Mouse (Mus musculus) lung, adult 2 months (tissue): ENCODE measurements at regions not wholly inside any gene's neighbourhood (a gene's known extent, or its start where the extent isn't known, plus 50 kb on each side); places are given as distances from the start of the nearest gene placed in this dataset.

ENCODE experiments used
- CTCF ChIP-seq: fragments of 200-500 bp; IDR thresholded peaks from 2 replicates; pipeline ENCODE4 v1.5.1; 2011; ENCODE audit warnings: mild to moderate bottlenecking, low read length, control low read depth; ENCODE audit not compliant: insufficient read depth
- POLR2A ChIP-seq: fragments of 200-500 bp; IDR thresholded peaks from 2 replicates; pipeline ENCODE4 v1.6.1; 2011; ENCODE audit warnings: low read depth, mild to moderate bottlenecking, control low read depth, low read length, borderline replicate concordance; ENCODE audit errors: extremely low read depth

GRCm38 (mm10) chr10:56542106-56542505 is 165.0 kb downstream of the Gja1 start:
- TF ChIP-seq CTCF, result no peak
- no peak for TF ChIP-seq POLR2A
